Mouse (Mus musculus): ENCODE results near the gene Hsdl2.
A peak's percentile ranks its signal among the peaks of the same experiment; 100 is the strongest.
"Not testable (repeated sequence)": the region's sequence is repeated elsewhere in the genome, so short reads cannot be mapped to it uniquely, and the experiment has no call there.

The Hsdl2 gene

GRCm38 (mm10) chr4:59565571-59566188, 15.7 kb upstream of the Hsdl2 start:
- DNase-seq (ENCODE audit: low spot score), result no peak

DNA sequence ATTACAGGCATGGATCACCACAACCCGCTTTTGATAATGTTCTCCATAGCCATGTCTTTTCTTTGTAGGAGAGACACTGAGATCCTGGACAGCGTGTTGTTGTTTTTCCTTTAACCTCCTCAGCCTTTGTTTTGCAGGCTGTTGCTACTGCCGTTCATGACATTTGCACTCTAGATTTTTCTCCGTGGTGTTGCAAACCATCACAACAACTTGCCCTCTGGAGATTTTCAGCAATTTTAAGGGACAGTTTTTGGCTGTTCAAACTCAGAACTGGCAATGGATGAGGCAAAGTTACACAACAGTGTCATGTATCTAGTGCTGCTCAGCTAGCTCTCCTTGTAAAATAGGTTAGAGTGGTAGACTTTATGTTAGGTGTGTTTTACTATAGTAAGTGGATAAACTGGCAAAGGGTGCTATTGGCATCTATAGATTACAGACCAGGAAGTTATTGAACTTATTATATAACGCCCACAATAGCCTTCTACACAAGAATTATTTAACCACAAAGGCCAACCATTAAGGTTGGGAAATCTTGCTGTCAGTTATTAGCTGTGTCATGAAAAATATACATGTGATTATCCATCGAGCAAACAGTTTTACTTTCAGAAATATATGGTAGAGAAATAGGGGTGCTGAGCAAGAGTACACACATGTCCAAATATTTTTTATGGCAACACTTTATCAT, 13.6 kb upstream of the Hsdl2 start:
- no peak for DNase-seq (ENCODE audit: low spot score)

- DNase-seq (ENCODE audit: low spot score), result peak; percentile 77
These were observed 11.8 kb upstream of the Hsdl2 start for GRCm38 (mm10) chr4:59569538-59569937.

DNA sequence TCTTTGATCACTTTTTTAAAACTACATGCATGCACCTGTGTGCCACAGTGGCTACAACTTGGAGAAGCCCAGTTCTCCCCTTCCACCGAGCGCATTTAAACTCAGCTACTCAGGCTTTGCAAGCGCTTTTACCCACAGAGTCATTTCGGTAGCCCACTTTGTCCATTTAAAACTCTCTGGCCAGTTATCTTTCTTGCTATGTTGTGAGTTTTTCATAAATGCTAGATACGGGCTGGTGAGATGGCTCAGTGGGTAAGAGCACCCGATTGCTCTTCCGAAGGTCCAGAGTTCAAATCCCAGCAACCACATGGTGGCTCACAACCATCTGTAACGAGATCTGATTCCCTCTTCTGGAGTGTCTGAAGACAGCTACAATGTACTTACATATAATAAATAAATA, 10.8 kb upstream of the Hsdl2 start:
- DNase-seq (ENCODE audit: low spot score), result not testable (repeated sequence)

- DNase-seq (ENCODE audit: low spot score), result no peak
These were observed 8.7 kb upstream of the Hsdl2 start for GRCm38 (mm10) chr4:59572521-59573118.

GRCm38 (mm10) chr4:59575184-59575958, 6.0 kb upstream of the Hsdl2 start:
- no peak for DNase-seq (ENCODE audit: low spot score)

- peak; percentile 66 for DNase-seq (ENCODE audit: low spot score)
These were observed 675 bp upstream of the Hsdl2 start for GRCm38 (mm10) chr4:59580495-59581281.

GRCm38 (mm10) chr4:59582186-59582585, 823 bp downstream of the Hsdl2 start:
- DNase-seq (ENCODE audit: low spot score), result peak; percentile 6

DNA sequence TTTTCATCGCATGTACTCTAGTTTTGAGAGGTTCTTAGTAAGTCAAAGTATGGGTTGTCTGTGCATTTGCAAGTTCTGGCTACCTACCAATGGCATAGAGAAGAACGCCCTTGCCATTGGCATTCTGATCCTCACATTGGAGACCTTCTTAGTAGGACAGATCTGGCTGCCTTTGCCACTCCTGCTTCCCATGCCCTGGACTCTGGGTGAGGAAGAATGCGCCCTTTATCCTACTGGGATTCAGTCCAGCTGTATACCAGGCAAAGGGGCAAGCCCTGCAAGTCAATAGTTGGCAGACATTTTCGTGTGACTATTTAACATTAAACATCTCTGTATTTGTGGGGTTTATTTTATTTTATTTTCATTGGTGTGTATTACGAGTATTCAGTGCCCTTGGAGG, 3.7 kb downstream of the Hsdl2 start:
- DNase-seq (ENCODE audit: low spot score), result no peak

DNA sequence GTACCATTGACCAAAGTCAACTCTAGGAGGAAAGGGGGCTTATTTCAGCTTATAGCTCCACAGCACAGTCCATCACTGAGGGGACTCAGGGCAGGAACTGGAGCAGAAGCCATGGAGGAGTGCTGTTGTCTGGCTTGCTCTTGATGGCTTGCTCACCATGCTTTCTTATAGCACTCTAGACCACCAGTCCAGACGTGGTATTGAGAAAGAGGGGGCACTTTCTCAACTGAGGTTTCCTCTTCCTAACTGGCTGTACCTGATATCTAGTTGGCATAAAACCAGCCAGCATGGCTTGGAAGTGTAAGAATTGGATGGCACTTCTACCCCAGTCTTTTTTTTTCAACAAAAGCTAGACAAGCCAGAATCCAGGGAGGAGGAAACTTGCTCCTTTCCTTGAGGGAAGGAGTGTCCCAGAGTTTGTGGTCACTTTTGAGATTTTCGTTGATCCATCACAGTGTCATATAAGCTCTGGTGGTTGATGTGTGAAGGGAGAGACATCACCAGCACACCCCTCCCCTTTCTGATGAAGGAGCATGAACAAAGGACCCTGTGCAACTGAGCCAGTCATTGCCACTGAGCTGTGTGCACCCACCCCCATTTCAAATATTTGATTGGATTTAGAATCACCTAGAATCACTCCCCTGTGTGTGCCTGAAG, 6.0 kb downstream of the Hsdl2 start:
- DNase-seq (ENCODE audit: low spot score), result no peak

DNA sequence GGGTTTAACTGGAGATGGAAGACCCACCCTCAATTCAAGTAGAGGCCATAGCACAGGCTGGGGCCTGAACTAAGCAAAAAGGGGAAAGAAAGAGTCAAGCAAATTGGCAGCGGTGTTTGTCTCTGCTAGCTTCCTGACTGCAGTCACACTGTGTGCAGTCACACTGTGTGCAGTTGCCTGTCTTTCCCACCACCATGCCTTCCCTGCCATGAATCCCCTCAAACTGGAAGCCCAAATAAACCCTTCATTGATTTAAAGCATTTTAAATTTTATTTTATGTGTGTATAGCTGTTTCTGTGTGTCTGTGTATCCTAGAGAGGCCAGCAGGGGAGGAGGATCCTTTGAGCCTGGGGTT, 6.5 kb downstream of the Hsdl2 start:
- no peak for DNase-seq (ENCODE audit: low spot score)

GRCm38 (mm10) chr4:59594614-59595013, 13.3 kb downstream of the Hsdl2 start:
- no peak for DNase-seq (ENCODE audit: low spot score)

- DNase-seq (ENCODE audit: low spot score), result no peak
These were observed 15.2 kb downstream of the Hsdl2 start for GRCm38 (mm10) chr4:59596556-59596955.

DNA sequence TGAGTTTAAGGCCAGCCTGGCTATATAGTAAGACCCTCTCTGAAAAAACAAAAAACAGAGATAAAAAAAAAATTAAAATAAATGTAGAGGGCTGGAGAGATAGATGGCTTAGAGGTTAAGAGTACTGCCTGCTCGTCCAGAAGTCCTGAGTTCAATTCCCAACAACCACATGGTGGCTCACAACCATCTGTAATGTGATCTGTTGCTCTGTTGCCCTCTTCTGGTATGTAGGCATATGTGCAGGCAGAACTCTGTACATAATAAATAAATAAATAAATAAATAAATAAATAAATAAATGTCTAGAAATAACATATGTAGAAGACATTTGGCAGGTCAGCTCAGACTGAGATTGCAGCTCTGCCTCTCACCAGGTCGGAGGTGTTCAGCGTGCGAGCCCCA, 21.3 kb downstream of the Hsdl2 start:
- DNase-seq (ENCODE audit: low spot score), result no peak

DNA sequence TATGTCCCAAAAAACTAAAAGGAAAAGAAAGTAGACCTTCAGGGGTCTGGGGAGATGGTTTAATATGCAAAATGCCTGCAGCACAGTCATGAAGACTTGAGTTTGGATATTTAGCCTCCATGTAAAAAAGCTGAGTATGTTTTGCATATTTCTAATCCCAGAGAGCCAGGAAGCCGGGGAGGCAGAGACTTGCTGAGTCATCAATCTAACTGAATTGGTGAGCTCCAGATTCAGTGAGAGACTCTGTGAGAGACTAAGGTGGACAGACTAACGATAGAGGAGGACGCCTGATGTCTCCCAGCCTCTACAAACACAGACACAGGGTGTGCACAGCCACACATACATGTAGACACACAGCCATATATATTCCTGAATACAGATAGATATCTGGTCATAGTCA, 23.5 kb downstream of the Hsdl2 start:
- DNase-seq (ENCODE audit: low spot score), result no peak

DNA sequence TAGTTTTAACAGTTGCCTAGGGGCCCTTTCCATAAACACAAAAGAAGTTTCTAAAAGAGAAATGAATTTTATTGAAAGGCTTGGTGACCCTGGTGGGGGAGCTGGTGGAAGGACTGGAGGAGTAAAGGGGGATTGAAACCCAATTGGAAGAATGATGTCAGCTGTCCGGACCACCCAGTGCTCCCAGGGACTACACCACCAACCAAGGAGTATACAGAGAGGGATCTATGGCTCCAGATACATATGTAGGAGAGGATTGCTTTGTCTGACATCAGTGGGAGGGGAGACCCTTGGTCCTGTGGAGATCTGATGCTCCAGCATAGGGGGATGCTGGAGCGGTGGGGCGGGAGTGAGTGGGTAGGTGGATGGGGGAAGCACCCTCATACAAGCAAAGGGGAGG, 24.1 kb downstream of the Hsdl2 start:
- no peak for DNase-seq (ENCODE audit: low spot score)

- no peak for DNase-seq (ENCODE audit: low spot score)
These were observed 29.0 kb downstream of the Hsdl2 start for GRCm38 (mm10) chr4:59610411-59610810.

GRCm38 (mm10) chr4:59614986-59615385, 33.6 kb downstream of the Hsdl2 start:
- peak; percentile 42 for DNase-seq (ENCODE audit: low spot score)

- no peak for DNase-seq (ENCODE audit: low spot score)
These were observed 38.4 kb downstream of the Hsdl2 start for GRCm38 (mm10) chr4:59619611-59620245.

DNA sequence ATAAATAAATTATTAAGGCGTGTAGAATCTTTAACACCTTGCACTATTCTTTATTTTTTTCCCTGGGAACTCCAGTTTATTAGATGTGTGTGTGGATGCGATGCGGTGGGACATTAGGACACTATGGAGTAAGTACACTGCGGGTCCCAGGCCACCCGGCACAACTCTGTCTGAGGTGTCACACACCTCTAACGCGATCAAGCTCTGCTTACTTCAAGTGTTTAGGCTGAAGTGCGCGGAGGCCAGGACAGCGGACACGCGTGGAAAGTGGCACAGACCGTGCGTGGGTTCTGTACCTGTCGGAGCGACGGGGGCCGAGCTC, 44.3 kb downstream of the Hsdl2 start:
- no peak for DNase-seq (ENCODE audit: low spot score)

Data from MN1 (cell line).